Comparison of ENCODE assay signal across 24 mouse cellular contexts in the genomic region with DNA sequence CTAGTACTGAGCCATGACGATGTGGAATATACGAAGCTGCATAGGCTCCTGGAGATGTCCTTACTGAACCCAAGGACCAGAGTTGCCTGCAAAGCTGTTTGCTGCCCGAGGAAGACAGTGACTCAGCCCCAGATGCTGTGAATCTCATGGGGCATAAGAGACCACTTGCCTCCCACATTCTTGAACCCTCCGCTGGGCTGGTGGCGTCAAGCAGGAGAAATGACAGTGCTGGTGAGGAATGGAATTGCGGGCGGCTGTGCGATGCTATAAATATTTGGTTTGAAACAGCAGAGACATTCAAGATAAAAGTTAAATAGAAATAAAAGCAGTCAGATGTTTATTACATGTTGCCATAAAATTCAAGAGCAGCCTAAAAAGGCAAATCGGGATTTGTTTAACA.
A peak's percentile ranks its signal among the peaks of the same experiment; 100 is the strongest.
DNase-seq lines count a peak whose midpoint lies in the region; ATAC-seq and TF ChIP-seq lines count a peak whose summit lies in the region.
"Had no signal": no experiment of that assay in that cellular context is flagged by ENCODE, and none has a peak within 500 bp of the region (broad histone marks: within the 10 kb centered on the region; RNA-seq: fewer than 3 reads in every experiment).

No protein-coding gene starts in this region.

- no peak overlapping the region for H3K4me3 ChIP-seq in lung, embryonic 14.5 days (ENCODE audit: low read depth, low read length)
- H3K4me3 ChIP-seq in stomach, postnatal 0 days (ENCODE audit: low read depth, low read length) = no peak overlapping the region
- H3K4me3 ChIP-seq: heart, embryonic 10.5 days; hindbrain, embryonic 10.5 days; kidney, embryonic 15.5 days; midbrain, embryonic 12.5 days had no signal

- no peaks in the 10 kb centered on the region for H3K36me3 ChIP-seq in lung, embryonic 14.5 days (ENCODE audit: insufficient read depth)
- H3K36me3 ChIP-seq in stomach, postnatal 0 days (ENCODE audit: control insufficient read depth, insufficient read depth, low read length) = no peaks in the 10 kb centered on the region
- H3K36me3 ChIP-seq: G1E; heart, embryonic 10.5 days; hindbrain, embryonic 10.5 days; kidney, embryonic 15.5 days; midbrain, embryonic 12.5 days had no signal

- peak; percentile 91 for DNase-seq in heart, adult 11 months
- no peak for DNase-seq in heart, adult 8-10 months (ENCODE audit: low spot score)
- peak; percentile 63 for DNase-seq in lung, embryonic 14.5 days
- no peak for DNase-seq in lung, adult 18-20 months
- peak; percentile 31 to 34 for DNase-seq in right cerebral cortex, postnatal 10 days (ENCODE audit: low spot score in 2 of 2)
- DNase-seq in right cerebral cortex, postnatal 4 days = no peak
- DNase-seq in stomach, postnatal 0 days (ENCODE audit: low spot score) = no peak
- no peak for DNase-seq in thymus, adult 18-20 months
- DNase-seq: adrenal gland, adult 2 months; cerebellum, adult 18-20 months; cerebellum, postnatal 14 days; forebrain, postnatal 0 days; kidney, postnatal 36 days; layer of hippocampus, postnatal 36 days; spleen, adult 18-20 months; thymus, postnatal 36 days had no signal

- 0 out of 2 replicates have a peak, but pooled peaks have one; percentile 4 for TF ChIP-seq CTCF in lung, embryonic 14.5 days (IDR thresholded peaks at IDR 0.05; ENCODE audit: low read depth)
- TF ChIP-seq CTCF in stomach, postnatal 0 days (IDR thresholded peaks at IDR 0.05; ENCODE audit: low read depth) = no peak

- H3K4me1 ChIP-seq in lung, embryonic 14.5 days (ENCODE audit: insufficient read depth) = no peaks in the 10 kb centered on the region
- no peaks in the 10 kb centered on the region for H3K4me1 ChIP-seq in stomach, postnatal 0 days (replicated peaks; ENCODE audit: control insufficient read depth, insufficient read depth)
- H3K4me1 ChIP-seq: heart, embryonic 10.5 days; midbrain, embryonic 12.5 days had no signal

- 40% methylated on average over 9 of the region's 9 CpGs for WGBS in lung, embryonic 14.5 days
- WGBS in stomach, postnatal 0 days = 55% methylated on average over 9 of the region's 9 CpGs

- peak; percentile 35; the same call in 1 of the 2 replicates for ATAC-seq in lung, embryonic 14.5 days (ENCODE audit: insufficient read depth)
- 0 out of 2 replicates have a peak, but pooled peaks have one; percentile 33 for ATAC-seq in stomach, postnatal 0 days (ENCODE audit: low FRiP score, low TSS enrichment)
- ATAC-seq: forebrain, postnatal 0 days; hindbrain, embryonic 16.5 days; intestine, postnatal 0 days had no signal

- no peak overlapping the region for H3K4me2 ChIP-seq in lung, embryonic 14.5 days
- H3K4me2 ChIP-seq in stomach, postnatal 0 days (replicated peaks; ENCODE audit: low read depth) = no peak overlapping the region
- H3K4me2 ChIP-seq: kidney, embryonic 15.5 days; midbrain, embryonic 12.5 days had no signal

- H3K27me3 ChIP-seq in lung, embryonic 14.5 days (ENCODE audit: insufficient read depth, low read length) = no peaks in the 10 kb centered on the region
- H3K27me3 ChIP-seq in stomach, postnatal 0 days (ENCODE audit: control insufficient read depth, insufficient read depth, low read length) = no peaks in the 10 kb centered on the region
- H3K27me3 ChIP-seq: CH12.LX; kidney, embryonic 15.5 days; midbrain, embryonic 12.5 days had no signal

- no peak overlapping the region for H3K27ac ChIP-seq in lung, embryonic 14.5 days (ENCODE audit: low read depth)
- H3K27ac ChIP-seq in stomach, postnatal 0 days (replicated peaks) = no peak overlapping the region
- H3K27ac ChIP-seq: heart, embryonic 10.5 days; hindbrain, embryonic 10.5 days; kidney, embryonic 15.5 days; midbrain, embryonic 12.5 days had no signal

- no peak overlapping the region for H3K9ac ChIP-seq in lung, embryonic 14.5 days
- no peak overlapping the region for H3K9ac ChIP-seq in stomach, postnatal 0 days (ENCODE audit: low read length)
- H3K9ac ChIP-seq: forebrain, postnatal 0 days; kidney, embryonic 15.5 days; midbrain, embryonic 12.5 days had no signal

- no peak for TF ChIP-seq EP300 in stomach, postnatal 0 days (optimal IDR thresholded peaks at IDR 0.05)

- H3K9me3 ChIP-seq in lung, embryonic 14.5 days (ENCODE audit: low read depth, low read length) = no peaks in the 10 kb centered on the region
- H3K9me3 ChIP-seq in stomach, postnatal 0 days (ENCODE audit: control insufficient read depth, low read length) = no peaks in the 10 kb centered on the region
- H3K9me3 ChIP-seq: heart, embryonic 10.5 days; hindbrain, embryonic 10.5 days; kidney, embryonic 15.5 days; midbrain, embryonic 12.5 days had no signal

Comparison
In these comparisons a context has a peak if more than half of its experiments do, and no peak if none do; other contexts are left out.
1. DNase-seq: peak in heart, adult 11 months (single experiment), lung, embryonic 14.5 days (single experiment) and right cerebral cortex, postnatal 10 days (2 of 2); none in heart, adult 8-10 months (single experiment), lung, adult 18-20 months (0 of 2), right cerebral cortex, postnatal 4 days (single experiment), stomach, postnatal 0 days (single experiment) and thymus, adult 18-20 months (0 of 2).